Mouse (Mus musculus): ENCODE data around the gene Zfp322a.
"Not testable (repeated sequence)": the region's sequence is repeated elsewhere in the genome, so short reads cannot be mapped to it uniquely, and the experiment has no call there.

- not testable (repeated sequence) for TF ChIP-seq CTCF (IDR thresholded peaks at IDR 0.05; ENCODE audit: low read depth, low read length); POLR2A (IDR thresholded peaks at IDR 0.05; ENCODE audit: extremely low read depth, insufficient read depth, low read length)
Observed at GRCm38 (mm10) chr13:23354541-23354940, 14.5 kb downstream of the Zfp322a start.
